Mouse (Mus musculus) forebrain, postnatal 0 days (tissue): ENCODE data around the gene Napepld. TPM values are rescaled to one million over a fixed set of nuclear protein-coding genes. Genes with fewer than 3 reads are reported as not detected.
A peak's percentile ranks its signal among the peaks of the same experiment; 100 is the strongest.

ENCODE experiments used
- ATAC-seq: fragments of 200-750 bp; cut with Nextera tagmentation; 2 replicates; pipeline ENCODE4 v1.8.0; 2017; ENCODE audit warnings: mild to moderate bottlenecking, moderate library complexity
- DNase-seq: peaks from one replicate; pipeline ENCODE4 v3.0.0-alpha.2; 2015
- H3K27ac ChIP-seq: fragments of 300-500 bp; sonication (generic); 2 replicates; pipeline ENCODE4 v1.5.1; 2014; ENCODE audit warnings: low read depth, mild to moderate bottlenecking, antibody characterized with exemption, low read length, moderate library complexity, mixed read lengths
- H3K27me3 ChIP-seq: fragments of 300-500 bp; sonication (generic); 2 replicates; pipeline ENCODE4 v1.6.1; 2014; ENCODE audit warnings: mild to moderate bottlenecking, low read length, mixed read lengths; ENCODE audit not compliant: insufficient read depth
- H3K36me3 ChIP-seq: fragments of 300-500 bp; sonication (generic); 2 replicates; pipeline ENCODE4 v1.6.1; 2014; ENCODE audit warnings: mild to moderate bottlenecking, moderate library complexity; ENCODE audit not compliant: insufficient read depth
- H3K4me1 ChIP-seq: fragments of 300-500 bp; sonication (generic); 2 replicates; pipeline ENCODE4 v1.6.1; 2014; ENCODE audit warnings: antibody characterized with exemption; ENCODE audit not compliant: insufficient read depth
- H3K4me2 ChIP-seq: fragments of 300-500 bp; sonication (generic); 2 replicates; pipeline ENCODE4 v1.6.1; 2014; ENCODE audit warnings: low read depth, mild to moderate bottlenecking, moderate library complexity
- H3K4me3 ChIP-seq: fragments of 300-500 bp; sonication (generic); 2 replicates; pipeline ENCODE4 v1.5.1; 2014; ENCODE audit warnings: low read depth, low read length, mixed read lengths
- H3K9ac ChIP-seq: fragments of 300-500 bp; sonication (generic); 2 replicates; pipeline ENCODE4 v1.6.1; 2014; ENCODE audit warnings: mild to moderate bottlenecking
- H3K9me3 ChIP-seq: fragments of 300-500 bp; sonication (generic); 2 replicates; pipeline ENCODE4 v1.6.1; 2016; ENCODE audit warnings: low read length
- CTCF ChIP-seq: sonication (generic); IDR thresholded peaks from 2 replicates; pipeline ENCODE4 v1.5.1; 2016; ENCODE audit warnings: antibody characterized with exemption, control low read depth, low read depth
- WGBS: fragments of 180-500 bp; shearing (Covaris S2); extraction: QIAGEN DNeasy Blood & Tissue Kit; methylation state at CpG from one replicate; pipeline ENCODE4 v1.1.7; 2014; 5-methylcytosine and 5-hydroxymethylcytosine counted together
- polyA plus RNA-seq: library from polyadenylated mRNA; unstranded; fragments of >200 nt; fragmentation: Nextera tagmentation; extraction: Ambion mirVana; gene quantifications from 2 replicates; pipeline ENCODE4 v1.2.1, GENCODE M21; 2015
- total RNA-seq: library from RNA; depleted of rRNA; stranded (reverse); fragments of >200 nt; gene quantifications from 2 replicates; pipeline ENCODE4 v1.2.3, GENCODE M21; 2014

The Napepld gene
- total and polyA plus RNA-seq, 2 experiments from 2014 or later: 1.1 to 3.7 TPM

DNA sequence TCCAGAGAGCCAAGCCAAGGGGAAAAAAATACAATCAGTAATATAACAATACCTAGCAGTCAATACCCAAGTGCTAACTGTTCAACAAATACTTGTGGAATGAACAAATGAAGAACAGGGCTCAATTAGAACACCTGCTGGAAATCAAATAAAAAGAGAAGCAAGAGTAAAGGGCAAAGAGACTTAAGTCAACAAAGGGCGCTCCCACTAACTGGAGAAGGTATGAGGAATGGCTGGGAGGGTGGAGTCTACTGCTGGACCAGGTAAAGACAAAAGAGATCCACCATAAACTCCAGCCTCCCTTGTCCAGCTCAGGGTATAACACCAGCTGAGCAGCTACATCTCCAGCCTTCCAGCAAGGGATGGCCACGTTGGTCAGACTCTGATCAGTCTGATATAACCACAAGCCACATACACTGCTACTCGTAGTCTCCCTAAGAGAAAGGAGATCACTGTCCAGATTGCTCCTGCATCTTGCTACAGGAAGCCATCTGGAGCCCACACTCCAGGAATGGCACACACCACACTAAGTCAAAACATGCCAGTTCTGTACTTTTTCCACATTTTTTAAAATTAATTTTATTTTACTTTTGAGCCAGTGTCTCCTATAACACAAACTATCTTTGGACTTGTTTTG, 6.2 kb downstream of the Napepld start:
- no peaks in the 10 kb centered on the region for H3K36me3 ChIP-seq
- ATAC-seq (peak; percentile 20; the same call in 1 of the 2 replicates), DNase-seq (no peak)
- no peak overlapping the region for H3K4me3 ChIP-seq
- H3K9ac ChIP-seq: no peak overlapping the region
- H3K4me2 ChIP-seq: no peak overlapping the region
- TF ChIP-seq CTCF: no peak
- H3K27me3 ChIP-seq: no peaks in the 10 kb centered on the region
- H3K4me1 ChIP-seq: no peaks in the 10 kb centered on the region
- no peak overlapping the region for H3K27ac ChIP-seq
- 83% methylated on average over 3 of the region's 3 CpGs for WGBS
- no peaks in the 10 kb centered on the region for H3K9me3 ChIP-seq

DNA sequence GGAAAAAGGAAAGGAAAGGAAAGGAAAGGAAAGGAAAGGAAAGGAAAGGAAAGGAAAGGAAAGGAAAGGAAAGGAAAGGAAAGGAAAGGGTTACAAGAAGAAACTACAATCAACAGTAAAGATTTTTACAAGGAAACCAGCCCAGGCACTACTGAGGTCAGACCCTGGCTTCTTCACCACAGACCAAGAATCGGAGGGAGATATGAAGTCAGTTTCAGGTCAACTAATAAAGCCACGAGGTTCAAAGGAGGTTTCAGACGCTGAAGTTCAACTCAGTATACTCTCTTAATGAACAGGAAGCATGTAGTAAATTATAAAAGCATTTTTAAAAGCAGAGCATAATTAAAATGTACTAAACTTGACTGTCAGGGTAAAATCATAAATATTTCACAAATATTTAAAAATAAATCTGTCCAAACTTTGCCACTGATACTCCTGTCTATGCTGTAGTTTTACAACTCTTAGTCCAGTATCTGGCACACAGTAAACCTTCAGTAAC, 7.8 kb downstream of the Napepld start:
- 85% methylated on average over 3 of the region's 3 CpGs for WGBS
- Histone ChIP-seq H3K27me3 (no peaks in the 10 kb centered on the region), H3K4me2 (no peak overlapping the region), H3K36me3 (no peaks in the 10 kb centered on the region), H3K4me1 (no peaks in the 10 kb centered on the region), H3K27ac (no peak overlapping the region), H3K9me3 (no peaks in the 10 kb centered on the region), H3K4me3 (no peak overlapping the region), H3K9ac (no peak overlapping the region)
- ATAC-seq: no peak
- no peak for DNase-seq
- TF ChIP-seq CTCF: no peak

DNA sequence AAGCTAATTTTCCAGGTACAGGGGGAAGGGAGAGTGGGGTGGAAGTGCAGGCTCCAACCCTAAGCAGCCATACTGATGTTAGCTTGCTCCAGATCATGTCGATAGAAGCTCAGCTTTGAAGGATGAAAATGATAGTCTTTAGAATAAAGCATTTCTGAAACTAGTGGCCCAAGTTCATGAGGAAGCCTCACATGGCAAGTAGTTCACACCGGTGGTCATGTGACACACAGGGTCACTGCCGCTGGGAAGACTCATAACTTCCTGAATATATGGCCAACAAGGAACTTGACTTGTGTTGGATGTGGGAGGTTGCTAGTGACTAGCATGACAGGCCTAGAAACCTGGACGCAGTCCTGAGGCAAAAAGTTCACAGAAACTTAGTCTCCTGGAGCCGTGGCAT, 9.0 kb downstream of the Napepld start:
- no peak overlapping the region for H3K27ac ChIP-seq
- TF ChIP-seq CTCF: no peak
- DNase-seq (no peak), ATAC-seq (no peak)
- WGBS: 94% methylated on average over 5 of the region's 5 CpGs
- H3K4me3 ChIP-seq: no peak overlapping the region
- no peaks in the 10 kb centered on the region for H3K36me3 ChIP-seq
- no peaks in the 10 kb centered on the region for H3K27me3 ChIP-seq
- no peaks in the 10 kb centered on the region for H3K4me1 ChIP-seq
- no peaks in the 10 kb centered on the region for H3K9me3 ChIP-seq
- H3K4me2 ChIP-seq: no peak overlapping the region
- no peak overlapping the region for H3K9ac ChIP-seq

DNA sequence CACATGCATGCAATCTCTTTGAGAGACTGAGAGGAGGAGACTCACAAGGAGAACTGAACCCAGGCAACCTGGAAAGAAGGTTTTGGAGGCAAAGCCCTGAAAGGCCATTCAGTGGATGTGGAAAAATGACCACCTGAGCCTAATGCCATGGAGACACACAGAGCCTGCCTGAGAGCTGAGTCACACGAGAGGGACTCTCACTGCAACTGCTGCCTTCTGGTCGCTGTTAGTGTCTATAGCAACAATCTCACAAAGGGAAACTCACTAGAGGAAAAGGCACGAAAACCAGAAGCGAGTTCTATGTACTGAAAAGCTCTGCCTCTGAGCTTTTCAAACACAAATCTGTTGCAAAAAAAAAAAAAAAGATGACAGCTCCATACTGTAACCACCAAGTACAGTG, 14.2 kb downstream of the Napepld start:
- H3K4me3 ChIP-seq: no peak overlapping the region
- 44% methylated on average over 4 of the region's 4 CpGs for WGBS
- no peaks in the 10 kb centered on the region for H3K4me1 ChIP-seq
- H3K36me3 ChIP-seq: no peaks in the 10 kb centered on the region
- no peaks in the 10 kb centered on the region for H3K27me3 ChIP-seq
- no peak overlapping the region for H3K9ac ChIP-seq
- TF ChIP-seq CTCF: no peak
- no peak overlapping the region for H3K27ac ChIP-seq
- DNase-seq (peak; percentile 33), ATAC-seq (peak; percentile 66)
- no peaks in the 10 kb centered on the region for H3K9me3 ChIP-seq
- no peak overlapping the region for H3K4me2 ChIP-seq

DNA sequence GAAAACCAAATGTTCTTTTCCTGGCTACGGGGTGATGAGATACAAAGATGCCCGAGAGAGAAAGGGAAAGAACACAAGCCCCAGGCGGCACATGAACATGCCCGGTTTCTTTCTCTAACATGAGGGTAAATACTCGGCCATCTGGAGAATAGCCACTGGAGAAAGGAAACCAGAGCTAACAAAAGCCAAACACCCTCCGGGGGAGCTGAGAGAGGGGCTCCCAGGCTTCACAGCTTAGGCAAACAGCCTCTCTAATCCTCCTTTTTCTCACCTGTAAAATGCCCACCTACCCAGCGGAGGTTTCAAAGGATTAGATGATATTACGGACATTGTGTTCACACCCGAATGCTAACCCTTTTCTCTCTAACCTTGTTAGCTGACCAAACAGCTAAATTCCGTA, 16.2 kb downstream of the Napepld start:
- Histone ChIP-seq H3K27ac (no peak overlapping the region), H3K36me3 (no peaks in the 10 kb centered on the region), H3K27me3 (no peaks in the 10 kb centered on the region), H3K9me3 (no peaks in the 10 kb centered on the region), H3K4me1 (no peaks in the 10 kb centered on the region), H3K4me2 (no peak overlapping the region), H3K4me3 (no peak overlapping the region), H3K9ac (no peak overlapping the region)
- DNase-seq: no peak
- ATAC-seq: no peak
- TF ChIP-seq CTCF: no peak
- 75% methylated on average over 10 of the region's 10 CpGs for WGBS

DNA sequence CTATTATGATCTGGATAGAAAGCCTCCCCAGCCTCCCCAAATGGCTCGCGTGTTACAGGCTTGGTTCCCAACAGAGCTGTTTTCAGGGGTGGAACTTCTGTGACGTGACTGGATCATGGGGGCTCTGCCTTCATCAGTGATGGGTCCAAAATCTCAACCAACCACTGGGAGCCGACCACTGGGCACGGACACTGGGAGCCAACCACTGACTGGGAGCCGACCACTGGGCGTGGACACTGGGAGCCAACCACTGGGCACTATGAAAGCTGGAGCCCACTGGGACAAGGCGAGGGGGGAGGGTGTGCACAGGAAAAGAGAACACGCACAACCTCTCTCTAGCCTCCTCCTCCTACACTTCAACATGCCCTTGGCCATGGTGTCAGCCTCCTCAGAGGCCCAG, 17.4 kb downstream of the Napepld start:
- Histone ChIP-seq H3K4me1 (no peaks in the 10 kb centered on the region), H3K4me3 (no peak overlapping the region), H3K9ac (no peak overlapping the region), H3K9me3 (no peaks in the 10 kb centered on the region), H3K36me3 (no peaks in the 10 kb centered on the region), H3K27me3 (no peaks in the 10 kb centered on the region), H3K4me2 (no peak overlapping the region), H3K27ac (no peak overlapping the region)
- DNase-seq: no peak
- WGBS: 95% methylated on average over 9 of the region's 9 CpGs
- no peak for TF ChIP-seq CTCF
- ATAC-seq: no peak

DNA sequence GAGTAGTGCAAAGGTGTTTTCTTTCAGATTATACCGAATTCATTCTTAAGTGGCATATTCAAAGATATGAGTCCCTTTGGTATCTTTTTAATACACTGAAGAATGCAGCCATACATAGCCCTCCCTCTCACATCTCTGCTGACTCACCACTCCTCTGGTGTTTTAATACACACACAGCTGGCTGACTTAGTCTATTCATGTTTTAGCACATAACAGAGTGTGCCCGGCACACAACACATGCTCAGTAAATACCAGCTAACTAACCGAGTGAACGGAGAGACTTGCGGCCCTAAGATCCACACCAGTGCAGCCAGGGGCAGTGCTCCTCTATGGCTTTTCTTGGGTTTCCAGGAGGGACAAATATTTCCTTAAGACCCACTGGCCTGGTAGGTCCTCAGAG, 20.3 kb downstream of the Napepld start:
- 75% methylated on average over 5 of the region's 5 CpGs for WGBS
- H3K36me3 ChIP-seq: no peaks in the 10 kb centered on the region
- no peaks in the 10 kb centered on the region for H3K4me1 ChIP-seq
- ATAC-seq (peak; percentile 66), DNase-seq (no peak)
- no peak for TF ChIP-seq CTCF
- no peaks in the 10 kb centered on the region for H3K9me3 ChIP-seq
- H3K4me2 ChIP-seq: no peak overlapping the region
- no peaks in the 10 kb centered on the region for H3K27me3 ChIP-seq
- H3K4me3 ChIP-seq: no peak overlapping the region
- no peak overlapping the region for H3K27ac ChIP-seq
- H3K9ac ChIP-seq: no peak overlapping the region
